Mouse (Mus musculus) intestine, embryonic 16.5 days (tissue): Measurements from ENCODE around the gene Gabrp. TPM values are rescaled to one million over a fixed set of nuclear protein-coding genes. Genes with fewer than 3 reads are reported as not detected.

Source experiments
- ATAC-seq: fragments of 200-750 bp; cut with Nextera tagmentation; 2 replicates; pipeline ENCODE4 v1.8.0; 2017; ENCODE audit warnings: moderate TSS enrichment, moderate library complexity
- H3K27ac ChIP-seq: fragments of 300-500 bp; sonication (generic); 2 replicates; pipeline ENCODE4 v1.5.1; 2014; ENCODE audit warnings: mild to moderate bottlenecking, low read length
- H3K27me3 ChIP-seq: fragments of 300-500 bp; sonication (generic); replicated peaks from 2 replicates; pipeline ENCODE4 v1.6.1; 2014; ENCODE audit warnings: low read length, control low read depth, mixed read lengths; ENCODE audit not compliant: control insufficient read depth, insufficient read depth
- H3K36me3 ChIP-seq: fragments of 300-500 bp; sonication (generic); 2 replicates; pipeline ENCODE4 v1.6.1; 2014; ENCODE audit warnings: low read length, control low read depth; ENCODE audit not compliant: control insufficient read depth, insufficient read depth
- H3K4me1 ChIP-seq: fragments of 300-500 bp; sonication (generic); 2 replicates; pipeline ENCODE4 v1.6.1; 2014; ENCODE audit warnings: low read length, control low read depth, mixed read lengths; ENCODE audit not compliant: control insufficient read depth, insufficient read depth
- H3K4me2 ChIP-seq: fragments of 300-500 bp; sonication (generic); 2 replicates; pipeline ENCODE4 v1.6.1; 2014; ENCODE audit warnings: low read depth, low read length, control low read depth
- H3K4me3 ChIP-seq: fragments of 300-500 bp; sonication (generic); 2 replicates; pipeline ENCODE4 v1.5.1; 2014; ENCODE audit warnings: mild to moderate bottlenecking, low read length
- H3K9ac ChIP-seq: fragments of 300-500 bp; sonication (generic); 2 replicates; pipeline ENCODE4 v1.6.1; 2014; ENCODE audit warnings: low read depth, low read length
- H3K9me3 ChIP-seq: fragments of 300-500 bp; sonication (generic); 2 replicates; pipeline ENCODE4 v1.6.1; 2016; ENCODE audit warnings: low read length, control low read depth; ENCODE audit not compliant: control insufficient read depth
- WGBS: fragments of 180-500 bp; shearing (Covaris S2); extraction: QIAGEN DNeasy Blood & Tissue Kit; methylation state at CpG from one replicate; pipeline ENCODE4 v1.1.7; 2014; 5-methylcytosine and 5-hydroxymethylcytosine counted together
- polyA plus RNA-seq: library from polyadenylated mRNA; unstranded; fragments of >200 nt; fragmentation: Nextera tagmentation; extraction: Ambion mirVana; gene quantifications from 2 replicates; pipeline ENCODE4 v1.2.1, GENCODE M21; 2015

The Gabrp gene
- polyA plus RNA-seq, 1 experiment from 2014 or later, result 0.11 TPM

- Histone ChIP-seq H3K4me3 (no peak overlapping the region), H3K36me3 (no peaks in the 10 kb centered on the region), H3K27me3 (no peaks in the 10 kb centered on the region), H3K4me1 (no peaks in the 10 kb centered on the region), H3K27ac (no peak overlapping the region), H3K4me2 (no peak overlapping the region), H3K9me3 (no peaks in the 10 kb centered on the region), H3K9ac (no peak overlapping the region)
- 40% methylated on average over 3 of the region's 3 CpGs for WGBS
- no peak for ATAC-seq
Observed at GRCm38 (mm10) chr11:33579621-33580020, 862 bp upstream of the Gabrp start.

GRCm38 (mm10) chr11:33574944-33575343 is 3.8 kb downstream of the Gabrp start:
- Histone ChIP-seq H3K4me1 (no peaks in the 10 kb centered on the region), H3K27me3 (no peaks in the 10 kb centered on the region), H3K36me3 (no peaks in the 10 kb centered on the region), H3K9me3 (no peaks in the 10 kb centered on the region), H3K27ac (no peak overlapping the region), H3K4me3 (no peak overlapping the region), H3K9ac (no peak overlapping the region), H3K4me2 (no peak overlapping the region)
- WGBS, result 85% methylated on average over 3 of the region's 3 CpGs
- no peak for ATAC-seq

- H3K4me2 ChIP-seq, result no peak overlapping the region
- ATAC-seq, result no peak
- no peaks in the 10 kb centered on the region for H3K27me3 ChIP-seq
- no peaks in the 10 kb centered on the region for H3K4me1 ChIP-seq
- H3K27ac ChIP-seq, result no peak overlapping the region
- no peak overlapping the region for H3K9ac ChIP-seq
- no peaks in the 10 kb centered on the region for H3K9me3 ChIP-seq
- H3K4me3 ChIP-seq, result no peak overlapping the region
- H3K36me3 ChIP-seq, result no peaks in the 10 kb centered on the region
Observed at GRCm38 (mm10) chr11:33570413-33570812, 8.3 kb downstream of the Gabrp start.

GRCm38 (mm10) chr11:33563921-33564320 is 14.8 kb downstream of the Gabrp start:
- Histone ChIP-seq H3K4me2 (no peak overlapping the region), H3K4me3 (no peak overlapping the region), H3K9me3 (no peaks in the 10 kb centered on the region), H3K9ac (no peak overlapping the region), H3K27me3 (no peaks in the 10 kb centered on the region), H3K4me1 (no peaks in the 10 kb centered on the region), H3K27ac (no peak overlapping the region), H3K36me3 (no peaks in the 10 kb centered on the region)
- WGBS, result 89% methylated on average over 2 of the region's 2 CpGs
- no peak for ATAC-seq

DNA sequence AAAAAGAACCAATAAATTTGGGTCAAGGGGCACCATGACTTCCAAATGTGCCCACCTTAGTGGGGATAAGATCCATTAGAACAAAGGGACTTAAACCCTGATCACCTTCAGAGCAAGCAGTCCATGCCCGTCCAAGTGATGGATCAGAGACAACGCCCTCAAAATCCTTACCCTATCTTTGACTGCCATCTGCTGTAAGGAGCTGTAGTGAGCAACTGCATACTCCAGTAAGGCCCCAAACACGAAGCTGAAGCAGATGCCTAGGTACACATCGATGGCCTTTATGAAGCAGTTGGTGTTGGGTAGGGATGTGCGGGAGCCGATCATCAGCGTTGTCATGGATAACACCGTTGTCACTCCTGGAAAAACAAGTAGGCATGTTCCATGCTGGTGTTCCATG is 24.6 kb downstream of the Gabrp start:
- ATAC-seq, result no peak
- 76% methylated on average over 8 of the region's 8 CpGs for WGBS
- Histone ChIP-seq H3K27me3 (no peaks in the 10 kb centered on the region), H3K36me3 (no peaks in the 10 kb centered on the region), H3K4me3 (no peak overlapping the region), H3K9me3 (no peaks in the 10 kb centered on the region), H3K9ac (no peak overlapping the region), H3K27ac (no peak overlapping the region), H3K4me2 (no peak overlapping the region), H3K4me1 (no peaks in the 10 kb centered on the region)

DNA sequence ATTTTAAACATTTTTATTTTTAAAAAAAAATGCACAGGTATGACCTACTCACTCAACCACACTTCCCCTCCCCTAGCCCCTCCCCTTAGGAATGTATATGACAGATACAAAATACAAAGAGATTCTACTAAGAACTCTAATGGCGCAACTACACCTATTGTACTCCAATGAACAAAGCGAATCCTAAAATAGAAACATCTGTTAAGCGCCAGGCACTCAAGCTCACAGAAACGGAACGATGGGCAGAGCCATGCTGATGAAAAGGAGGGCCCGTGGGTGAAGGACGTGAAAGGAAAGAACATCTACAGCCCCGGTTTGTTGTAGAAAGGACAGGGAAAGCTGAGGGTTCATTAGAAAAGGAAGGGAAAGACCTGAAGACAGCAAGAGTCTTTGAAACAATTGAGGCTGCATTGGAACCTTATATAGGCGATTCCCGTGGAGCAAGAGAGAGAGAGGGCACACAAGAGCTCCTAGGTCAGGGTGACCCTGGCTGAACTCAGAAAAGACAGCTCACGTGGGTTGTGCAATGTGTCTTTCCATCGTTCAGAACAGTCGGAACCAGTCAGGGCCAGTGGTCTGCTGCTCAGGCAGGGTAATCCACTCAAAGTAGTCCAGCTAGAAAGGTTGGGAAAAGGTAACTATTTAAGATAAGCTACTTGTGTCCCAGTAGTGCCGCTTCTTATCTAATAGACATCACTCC is 27.7 kb downstream of the Gabrp start:
- 83% methylated on average over 14 of the region's 14 CpGs for WGBS
- Histone ChIP-seq H3K9me3 (no peaks in the 10 kb centered on the region), H3K4me1 (no peaks in the 10 kb centered on the region)

DNA sequence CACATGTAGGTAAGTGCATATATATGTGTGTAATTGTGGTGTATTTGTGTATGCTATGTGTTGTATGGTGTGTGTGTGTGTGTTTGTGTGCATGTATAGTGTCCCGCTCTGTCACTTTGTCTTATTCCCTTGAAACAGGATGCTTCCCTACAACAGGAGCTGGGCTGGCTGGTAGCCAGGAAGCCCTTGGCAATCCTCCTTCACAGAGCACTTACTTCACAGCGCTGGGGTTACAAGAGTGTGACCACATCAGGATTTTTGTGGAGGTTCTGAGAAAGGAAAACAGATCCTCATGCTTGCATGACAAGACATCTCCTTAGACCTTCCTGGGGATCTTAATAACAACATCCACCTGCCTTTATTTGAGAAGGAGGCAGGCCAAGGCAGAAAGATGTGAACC is 31.4 kb downstream of the Gabrp start:
- no peak overlapping the region for H3K4me3 ChIP-seq
- 57% methylated on average over 2 of the region's 2 CpGs for WGBS

More for the DNA sequence above, 27.7 kb downstream of the Gabrp start:
- H3K36me3 ChIP-seq, result no peaks in the 10 kb centered on the region
- H3K4me2 ChIP-seq, result no peak overlapping the region
- no peak for ATAC-seq
- H3K9ac ChIP-seq, result no peak overlapping the region
- H3K27ac ChIP-seq, result no peak overlapping the region
- no peaks in the 10 kb centered on the region for H3K27me3 ChIP-seq
- no peak overlapping the region for H3K4me3 ChIP-seq

GRCm38 (mm10) chr11:33544945-33545344 is 33.8 kb downstream of the Gabrp start:
- H3K4me3 ChIP-seq, result no peak overlapping the region
- H3K9ac ChIP-seq, result no peak overlapping the region
- no peaks in the 10 kb centered on the region for H3K9me3 ChIP-seq
- WGBS, result 89% methylated on average over 2 of the region's 2 CpGs
- no peaks in the 10 kb centered on the region for H3K36me3 ChIP-seq
- H3K27ac ChIP-seq, result no peak overlapping the region
- H3K4me1 ChIP-seq, result no peaks in the 10 kb centered on the region
- H3K27me3 ChIP-seq, result no peaks in the 10 kb centered on the region
- H3K4me2 ChIP-seq, result no peak overlapping the region
- ATAC-seq, result no peak

More for the DNA sequence above, 31.4 kb downstream of the Gabrp start:
- Histone ChIP-seq H3K4me1 (no peaks in the 10 kb centered on the region), H3K9ac (no peak overlapping the region), H3K27me3 (no peaks in the 10 kb centered on the region), H3K9me3 (no peaks in the 10 kb centered on the region), H3K27ac (no peak overlapping the region), H3K36me3 (no peaks in the 10 kb centered on the region), H3K4me2 (no peak overlapping the region)
- ATAC-seq, result no peak

- Histone ChIP-seq H3K9ac (no peak overlapping the region), H3K4me3 (no peak overlapping the region), H3K4me1 (no peaks in the 10 kb centered on the region), H3K27ac (no peak overlapping the region), H3K9me3 (no peaks in the 10 kb centered on the region), H3K4me2 (no peak overlapping the region), H3K36me3 (no peaks in the 10 kb centered on the region), H3K27me3 (no peaks in the 10 kb centered on the region)
- WGBS, result 51% methylated on average over 10 of the region's 11 CpGs
- no peak for ATAC-seq
Observed at GRCm38 (mm10) chr11:33544121-33544520, 34.6 kb downstream of the Gabrp start.
